Mouse (Mus musculus): ENCODE measurements around the gene Rhot1. TPM values are rescaled to one million over a fixed set of nuclear protein-coding genes. Genes with fewer than 3 reads are reported as not detected.
"Not testable (repeated sequence)": the region's sequence is repeated elsewhere in the genome, so short reads cannot be mapped to it uniquely, and the experiment has no call there.

Rhot1 gene
- polyA plus RNA-seq, 1 experiment from 2014 or later: 51.3 TPM

- no peak for ATAC-seq (ENCODE audit: insufficient number of reproducible peaks, low FRiP score, low TSS enrichment, low read depth)
- H3K27ac ChIP-seq: no peak overlapping the region
- no peak overlapping the region for H3K4me2 ChIP-seq
- no peaks in the 10 kb centered on the region for H3K9me3 ChIP-seq
- no peaks in the 10 kb centered on the region for H3K4me1 ChIP-seq
- WGBS: 90% methylated on average over 2 of the region's 2 CpGs
- no peaks in the 10 kb centered on the region for H3K27me3 ChIP-seq
- no peak overlapping the region for H3K4me3 ChIP-seq
- peaks cover 11% of the 10 kb centered on the region for H3K36me3 ChIP-seq
- no peak overlapping the region for H3K9ac ChIP-seq
Measured at GRCm38 (mm10) chr11:80199773-80200172, 9.0 kb upstream of the Rhot1 start.

- H3K9me3 ChIP-seq: no peaks in the 10 kb centered on the region
- no peak for ATAC-seq (ENCODE audit: insufficient number of reproducible peaks, low FRiP score, low TSS enrichment, low read depth)
- no peaks in the 10 kb centered on the region for H3K4me1 ChIP-seq
Measured at GRCm38 (mm10) chr11:80200326-80200725, 8.5 kb upstream of the Rhot1 start.

GRCm38 (mm10) chr11:80202296-80202695, 6.5 kb upstream of the Rhot1 start:
- WGBS: 76% methylated on average over 6 of the region's 6 CpGs
- no peak overlapping the region for H3K9ac ChIP-seq
- H3K27ac ChIP-seq: no peak overlapping the region
- ATAC-seq (ENCODE audit: insufficient number of reproducible peaks, low FRiP score, low TSS enrichment, low read depth): no peak
- H3K36me3 ChIP-seq: peaks cover 5% of the 10 kb centered on the region; the same call in 1 of the 2 replicates
- H3K27me3 ChIP-seq: no peaks in the 10 kb centered on the region
- H3K4me2 ChIP-seq: no peak overlapping the region
- no peak overlapping the region for H3K4me3 ChIP-seq
- H3K4me1 ChIP-seq: no peaks in the 10 kb centered on the region
- H3K9me3 ChIP-seq: no peaks in the 10 kb centered on the region

More at GRCm38 (mm10) chr11:80200326-80200725, 8.5 kb upstream of the Rhot1 start:
- Histone ChIP-seq H3K36me3 (peaks cover 6% of the 10 kb centered on the region; the same call in 1 of the 2 replicates), H3K27me3 (no peaks in the 10 kb centered on the region), H3K9ac (no peak overlapping the region), H3K27ac (no peak overlapping the region), H3K4me2 (no peak overlapping the region), H3K4me3 (no peak overlapping the region)
- 70% methylated on average over 1 of the region's 1 CpGs for WGBS

- Histone ChIP-seq H3K4me2 (no peak overlapping the region), H3K4me3 (no peak overlapping the region), H3K9me3 (no peaks in the 10 kb centered on the region), H3K4me1 (no peaks in the 10 kb centered on the region), H3K36me3 (peaks cover under 1% of the 10 kb centered on the region; the same call in 1 of the 2 replicates), H3K27me3 (no peaks in the 10 kb centered on the region), H3K9ac (no peak overlapping the region), H3K27ac (no peak overlapping the region)
- no peak for ATAC-seq (ENCODE audit: insufficient number of reproducible peaks, low FRiP score, low TSS enrichment, low read depth)
- 71% methylated on average over 3 of the region's 3 CpGs for WGBS
Measured at GRCm38 (mm10) chr11:80204037-80204436, 4.8 kb upstream of the Rhot1 start.

- no peak overlapping the region for H3K4me2 ChIP-seq
- no peaks in the 10 kb centered on the region for H3K27me3 ChIP-seq
- no peaks in the 10 kb centered on the region for H3K9me3 ChIP-seq
- 50% methylated on average over 5 of the region's 5 CpGs for WGBS
- no peak overlapping the region for H3K9ac ChIP-seq
- no peaks in the 10 kb centered on the region for H3K36me3 ChIP-seq
- no peak overlapping the region for H3K4me3 ChIP-seq
- H3K4me1 ChIP-seq: peaks cover 1% of the 10 kb centered on the region
- no peak for ATAC-seq (ENCODE audit: insufficient number of reproducible peaks, low FRiP score, low TSS enrichment, low read depth)
- no peak overlapping the region for H3K27ac ChIP-seq
Measured at GRCm38 (mm10) chr11:80204941-80205340, 3.9 kb upstream of the Rhot1 start.

- Histone ChIP-seq H3K36me3 (no peaks in the 10 kb centered on the region), H3K9me3 (no peaks in the 10 kb centered on the region), H3K27me3 (no peaks in the 10 kb centered on the region), H3K9ac (no peak overlapping the region), H3K4me3 (peak overlapping the region; percentile 100), H3K27ac (no peak overlapping the region), H3K4me1 (peaks cover 8% of the 10 kb centered on the region), H3K4me2 (no peak overlapping the region)
- 35% methylated on average over 7 of the region's 7 CpGs for WGBS
- peak; percentile 15; the same call in 1 of the 2 replicates for ATAC-seq (ENCODE audit: insufficient number of reproducible peaks, low FRiP score, low TSS enrichment, low read depth)
Measured at GRCm38 (mm10) chr11:80208465-80208859, 357 bp upstream of the Rhot1 start.

- H3K9ac ChIP-seq: no peak overlapping the region
- no peak overlapping the region for H3K27ac ChIP-seq
- 44% methylated on average over 6 of the region's 6 CpGs for WGBS
- peaks cover 8% of the 10 kb centered on the region for H3K4me1 ChIP-seq
- H3K4me3 ChIP-seq: peak overlapping the region; percentile 100
- peak overlapping the region; percentile 50 for H3K4me2 ChIP-seq
- H3K27me3 ChIP-seq: no peaks in the 10 kb centered on the region
- H3K36me3 ChIP-seq: 0 out of 2 replicates have a peak, but pooled peaks cover 7% of the 10 kb centered on the region
- no peak for ATAC-seq (ENCODE audit: insufficient number of reproducible peaks, low FRiP score, low TSS enrichment, low read depth)
- H3K9me3 ChIP-seq: no peaks in the 10 kb centered on the region
Measured at GRCm38 (mm10) chr11:80210321-80210720, 1.5 kb downstream of the Rhot1 start.

- Histone ChIP-seq H3K4me2 (no peak overlapping the region), H3K9me3 (no peaks in the 10 kb centered on the region), H3K9ac (no peak overlapping the region), H3K27ac (no peak overlapping the region), H3K4me1 (peaks cover 8% of the 10 kb centered on the region), H3K36me3 (0 out of 2 replicates have a peak, but pooled peaks cover 10% of the 10 kb centered on the region), H3K27me3 (no peaks in the 10 kb centered on the region), H3K4me3 (no peak overlapping the region)
- no peak for ATAC-seq (ENCODE audit: insufficient number of reproducible peaks, low FRiP score, low TSS enrichment, low read depth)
- 94% methylated on average over 2 of the region's 2 CpGs for WGBS
Measured at GRCm38 (mm10) chr11:80212282-80212681, 3.5 kb downstream of the Rhot1 start.

- WGBS: 90% methylated on average over 3 of the region's 3 CpGs
- no peak for ATAC-seq (ENCODE audit: insufficient number of reproducible peaks, low FRiP score, low TSS enrichment, low read depth)
Measured at GRCm38 (mm10) chr11:80215291-80215690, 6.5 kb downstream of the Rhot1 start.

GRCm38 (mm10) chr11:80218657-80219293, 10.0 kb downstream of the Rhot1 start:
- H3K36me3 ChIP-seq: peaks cover 31% of the 10 kb centered on the region
- no peak for ATAC-seq (ENCODE audit: insufficient number of reproducible peaks, low FRiP score, low TSS enrichment, low read depth)
- WGBS: 77% methylated on average over 11 of the region's 11 CpGs

More at GRCm38 (mm10) chr11:80215291-80215690, 6.5 kb downstream of the Rhot1 start:
- H3K27ac ChIP-seq: no peak overlapping the region
- peaks cover 10% of the 10 kb centered on the region for H3K36me3 ChIP-seq
- peaks cover 6% of the 10 kb centered on the region for H3K4me1 ChIP-seq
- H3K9ac ChIP-seq: no peak overlapping the region
- no peaks in the 10 kb centered on the region for H3K9me3 ChIP-seq
- H3K4me3 ChIP-seq: no peak overlapping the region
- no peak overlapping the region for H3K4me2 ChIP-seq
- no peaks in the 10 kb centered on the region for H3K27me3 ChIP-seq

GRCm38 (mm10) chr11:80230066-80230465, 21.2 kb downstream of the Rhot1 start:
- H3K27me3 ChIP-seq; H3K4me3 ChIP-seq; H3K27ac ChIP-seq; ATAC-seq (ENCODE audit: insufficient number of reproducible peaks, low FRiP score, low TSS enrichment, low read depth); H3K9ac ChIP-seq; H3K4me2 ChIP-seq; H3K4me1 ChIP-seq; H3K9me3 ChIP-seq: not testable (repeated sequence)
- 92% methylated on average over 5 of the region's 5 CpGs for WGBS
- H3K36me3 ChIP-seq: peaks cover 62% of the 10 kb centered on the region

More at GRCm38 (mm10) chr11:80218657-80219293, 10.0 kb downstream of the Rhot1 start:
- H3K9me3 ChIP-seq: no peaks in the 10 kb centered on the region
- no peak overlapping the region for H3K27ac ChIP-seq
- peaks cover 2% of the 10 kb centered on the region; the same call in 1 of the 2 replicates for H3K4me1 ChIP-seq
- no peak overlapping the region for H3K9ac ChIP-seq
- H3K4me3 ChIP-seq: no peak overlapping the region
- no peak overlapping the region for H3K4me2 ChIP-seq
- no peaks in the 10 kb centered on the region for H3K27me3 ChIP-seq

GRCm38 (mm10) chr11:80237278-80237677, 28.5 kb downstream of the Rhot1 start:
- ATAC-seq (ENCODE audit: insufficient number of reproducible peaks, low FRiP score, low TSS enrichment, low read depth): no peak
- Histone ChIP-seq H3K27me3 (no peaks in the 10 kb centered on the region), H3K9me3 (no peaks in the 10 kb centered on the region), H3K4me3 (no peak overlapping the region), H3K4me1 (no peaks in the 10 kb centered on the region), H3K36me3 (peaks cover 40% of the 10 kb centered on the region), H3K9ac (no peak overlapping the region), H3K4me2 (no peak overlapping the region), H3K27ac (no peak overlapping the region)
- WGBS: 85% methylated on average over 3 of the region's 3 CpGs

Measured in limb, embryonic 15.5 days (tissue).